ENCODE assay signal across 8 mouse cellular contexts in genomic region chr11:4849258-4849943, GRCm38 (mm10). TPM values are rescaled to one million over a fixed set of nuclear protein-coding genes. Genes with fewer than 3 reads are reported as not detected.
DNase-seq lines count a peak whose midpoint lies in the region; ATAC-seq and TF ChIP-seq lines count a peak whose summit lies in the region.

Gene Nf2 (minus strand): TSS chr11:4849536.

- under 1% methylated on average over 59 of the region's 60 CpGs for WGBS in forebrain, embryonic 12.5 days
- WGBS in heart, postnatal 0 days, result under 1% methylated on average over 56 of the region's 60 CpGs
- WGBS in liver, embryonic 16.5 days (ENCODE audit: insufficient replicate concordance), result under 1% methylated on average over 47 of the region's 60 CpGs
- WGBS in neural tube, embryonic 13.5 days, result under 1% methylated on average over 60 of the region's 60 CpGs

- H3K4me2 ChIP-seq in forebrain, embryonic 12.5 days, result peak within 1 kb of the TSS; percentile 77
- peak within 1 kb of the TSS; percentile 82 for H3K4me2 ChIP-seq in heart, postnatal 0 days (ENCODE audit: low read depth, low read length)
- H3K4me2 ChIP-seq in liver, embryonic 16.5 days (ENCODE audit: low read depth, low read length), result peak within 1 kb of the TSS; percentile 87
- peak within 1 kb of the TSS; percentile 70 for H3K4me2 ChIP-seq in neural tube, embryonic 13.5 days

- H3K9ac ChIP-seq in forebrain, embryonic 12.5 days, result peak within 1 kb of the TSS; percentile 92
- peak within 1 kb of the TSS; percentile 93 for H3K9ac ChIP-seq in heart, postnatal 0 days (replicated peaks; ENCODE audit: low read depth, low read length)
- peak within 1 kb of the TSS; percentile 99 for H3K9ac ChIP-seq in liver, embryonic 16.5 days (ENCODE audit: low read depth, low read length)
- peak within 1 kb of the TSS; percentile 97 for H3K9ac ChIP-seq in neural tube, embryonic 13.5 days

- H3K4me3 ChIP-seq in E14TG2a.4 (replicated peaks; ENCODE audit: low read length), result peak within 1 kb of the TSS; percentile 99
- peak within 1 kb of the TSS; percentile 91 for H3K4me3 ChIP-seq in forebrain, embryonic 12.5 days (replicated peaks)
- H3K4me3 ChIP-seq in heart, postnatal 0 days (ENCODE audit: low read depth, low read length), result peak within 1 kb of the TSS; percentile 81
- H3K4me3 ChIP-seq in liver, embryonic 16.5 days (ENCODE audit: low read depth, low read length), result peak within 1 kb of the TSS; percentile 99
- H3K4me3 ChIP-seq in neural tube, embryonic 13.5 days, result peak within 1 kb of the TSS; percentile 99
- peak within 1 kb of the TSS; percentile 99 for H3K4me3 ChIP-seq in testis, adult 2 months (ENCODE audit: control insufficient read depth, low read depth, low read length)

- peaks cover 37% of the 10 kb centered on the region for H3K4me1 ChIP-seq in E14TG2a.4 (replicated peaks; ENCODE audit: low read depth, low read length)
- H3K4me1 ChIP-seq in forebrain, embryonic 12.5 days, result peaks cover 20% of the 10 kb centered on the region
- peaks cover 10% of the 10 kb centered on the region; the same call in 1 of the 2 replicates for H3K4me1 ChIP-seq in heart, postnatal 0 days (ENCODE audit: control insufficient read depth, insufficient read depth)
- H3K4me1 ChIP-seq in liver, embryonic 16.5 days (ENCODE audit: control insufficient read depth, low read depth, low read length), result peaks cover 6% of the 10 kb centered on the region
- peaks cover 26% of the 10 kb centered on the region for H3K4me1 ChIP-seq in neural tube, embryonic 13.5 days (replicated peaks)
- H3K4me1 ChIP-seq in testis, adult 2 months (ENCODE audit: control insufficient read depth, insufficient read depth, low read length), result no peaks in the 10 kb centered on the region; the same call in none of the 2 replicates

- ATAC-seq in forebrain, embryonic 12.5 days (ENCODE audit: low FRiP score), result peak; percentile 99
- ATAC-seq in heart, postnatal 0 days (ENCODE audit: insufficient read depth, low read depth), result peak; percentile 98
- ATAC-seq in liver, embryonic 16.5 days (ENCODE audit: low read depth), result peak; percentile 98
- ATAC-seq in neural tube, embryonic 13.5 days (ENCODE audit: low read depth), result peak; percentile 100

- H3K27me3 ChIP-seq in E14TG2a.4 (ENCODE audit: insufficient read depth, low read length), result no peaks in the 10 kb centered on the region
- H3K27me3 ChIP-seq in forebrain, embryonic 12.5 days, result no peaks in the 10 kb centered on the region
- no peaks in the 10 kb centered on the region for H3K27me3 ChIP-seq in heart, postnatal 0 days (ENCODE audit: control insufficient read depth, insufficient read depth, low read length)
- H3K27me3 ChIP-seq in liver, embryonic 16.5 days (ENCODE audit: control insufficient read depth, insufficient read depth, low read depth, low read length), result no peaks in the 10 kb centered on the region
- H3K27me3 ChIP-seq in neural tube, embryonic 13.5 days, result no peaks in the 10 kb centered on the region
- H3K27me3 ChIP-seq in testis, adult 2 months (ENCODE audit: control insufficient read depth, insufficient read depth, low read length), result no peaks in the 10 kb centered on the region

- peaks cover 9% of the 10 kb centered on the region for H3K9me3 ChIP-seq in E14TG2a.4 (ENCODE audit: low read length)
- no peaks in the 10 kb centered on the region for H3K9me3 ChIP-seq in forebrain, embryonic 12.5 days
- no peaks in the 10 kb centered on the region for H3K9me3 ChIP-seq in heart, postnatal 0 days (replicated peaks; ENCODE audit: control insufficient read depth, low read length)
- no peaks in the 10 kb centered on the region for H3K9me3 ChIP-seq in liver, embryonic 16.5 days (replicated peaks; ENCODE audit: control insufficient read depth, low read length)
- H3K9me3 ChIP-seq in neural tube, embryonic 13.5 days, result no peaks in the 10 kb centered on the region

- no peak for TF ChIP-seq EP300 in heart, postnatal 0 days (IDR thresholded peaks at IDR 0.05; ENCODE audit: low read depth)

- H3K36me3 ChIP-seq in E14TG2a.4 (ENCODE audit: insufficient read depth, low read length), result peaks cover 15% of the 10 kb centered on the region
- H3K36me3 ChIP-seq in forebrain, embryonic 12.5 days (replicated peaks), result no peaks in the 10 kb centered on the region
- no peaks in the 10 kb centered on the region for H3K36me3 ChIP-seq in heart, postnatal 0 days (replicated peaks; ENCODE audit: control insufficient read depth, insufficient read depth, low read length)
- H3K36me3 ChIP-seq in liver, embryonic 16.5 days (ENCODE audit: control insufficient read depth, insufficient read depth), result no peaks in the 10 kb centered on the region
- H3K36me3 ChIP-seq in neural tube, embryonic 13.5 days, result no peaks in the 10 kb centered on the region
- no peaks in the 10 kb centered on the region for H3K36me3 ChIP-seq in testis, adult 2 months (ENCODE audit: control insufficient read depth, insufficient read depth, low read length)

- 0 out of 2 replicates have a peak, but pooled peaks have one; percentile 18 for TF ChIP-seq POLR2A in testis, adult 2 months (IDR thresholded peaks at IDR 0.05; ENCODE audit: control insufficient read depth, low read depth, low read length)

- TF ChIP-seq CTCF in E14TG2a.4 (conservative IDR thresholded peaks at IDR 0.05; ENCODE audit: low read length), result no peak
- TF ChIP-seq CTCF in heart, postnatal 0 days (IDR thresholded peaks at IDR 0.05; ENCODE audit: low read depth), result 0 out of 2 replicates have a peak, but pooled peaks have one; percentile 10
- TF ChIP-seq CTCF in testis, adult 2 months (IDR thresholded peaks at IDR 0.05; ENCODE audit: control insufficient read depth, insufficient read depth, insufficient replicate concordance, low read depth, low read length), result no peak

- peak within 1 kb of the TSS; percentile 71 for H3K27ac ChIP-seq in forebrain, embryonic 12.5 days
- peak within 1 kb of the TSS; percentile 83 for H3K27ac ChIP-seq in heart, postnatal 0 days (ENCODE audit: low read depth)
- H3K27ac ChIP-seq in liver, embryonic 16.5 days (ENCODE audit: low read length), result peak within 1 kb of the TSS; percentile 85
- peak within 1 kb of the TSS; percentile 91 for H3K27ac ChIP-seq in neural tube, embryonic 13.5 days (replicated peaks)
- H3K27ac ChIP-seq in testis, adult 2 months (ENCODE audit: control insufficient read depth, insufficient read depth, low read depth, low read length), result peak within 1 kb of the TSS; percentile 87

- peak; percentile 98 for DNase-seq in c-Kit-positive CD71-positive TER-119-positive erythroid progenitor cells, embryonic 14.5 days (ENCODE audit: low spot score)
- peak; percentile 99 for DNase-seq in heart, postnatal 0 days (ENCODE audit: low spot score)
- peak; percentile 97 to 99 for DNase-seq in kidney, postnatal 4 days

RNA-seq across cellular contexts. Expression of gene Nf2, which starts in this region (rescaled TPM):
- 72.1 and 75.6 TPM in 2 replicates for polyA plus RNA-seq in forebrain, embryonic 12.5 days (2016; fragmentation: Nextera tagmentation; extraction: Ambion mirVana)
- 50.0 and 56.3 TPM in 2 replicates for total RNA-seq in heart, postnatal 0 days (2014; rRNA removed; ENCODE audit: low replicate concordance)
- polyA plus RNA-seq in heart, postnatal 0 days (2015; fragmentation: Nextera tagmentation; extraction: Ambion mirVana), result 33.5 and 36.7 TPM in 2 replicates
- 11.1 and 11.9 TPM in 2 replicates for polyA plus RNA-seq in liver, embryonic 16.5 days (2015; fragmentation: Nextera tagmentation; extraction: Ambion mirVana)
- polyA plus RNA-seq in neural tube, embryonic 13.5 days (2015; fragmentation: Nextera tagmentation; extraction: Ambion mirVana), result 70.2 and 75.8 TPM in 2 replicates
- 90.2 and 92.5 TPM in 2 replicates for polyA plus RNA-seq in testis, adult 2 months (2012; rRNA removed)

Comparison
In these comparisons a context has a peak if more than half of its experiments do, and no peak if none do; other contexts are left out.
1. Peak in every context shown above with its lines: DNase-seq, ATAC-seq, H3K4me3 ChIP-seq and H3K27ac ChIP-seq.